Mouse (Mus musculus) frontal cortex, postnatal 10 days (tissue): ENCODE results near the gene Dtd1.

Source experiments
- DNase-seq, 2 experiments: peaks; one replicate each; pipeline ENCODE4 v3.0.0; 2022; ENCODE audit warnings: low spot score in 2 of 2, mixed read lengths in 1 of 2

The Dtd1 gene

DNA sequence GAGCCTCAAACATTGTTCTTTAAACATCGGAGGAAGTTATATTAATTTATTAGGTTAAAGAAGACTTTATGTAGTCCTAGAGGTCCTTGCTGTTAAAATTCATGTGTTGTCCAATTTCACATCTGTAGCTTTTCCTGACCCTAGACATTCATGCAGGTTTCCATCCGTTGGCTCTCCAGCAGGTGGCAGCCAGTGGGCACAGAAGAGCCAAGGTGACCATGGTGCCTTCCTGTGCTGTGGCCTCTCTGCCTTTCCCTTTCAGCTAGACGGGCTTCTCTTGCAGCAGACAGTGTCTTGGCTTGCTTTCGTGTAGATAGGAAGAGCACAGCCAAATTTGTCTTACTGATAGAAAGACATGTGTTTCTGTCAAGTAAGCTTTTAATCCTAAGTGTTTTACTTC is 39.0 kb downstream of the Dtd1 start:
- DNase-seq, result no peak

DNA sequence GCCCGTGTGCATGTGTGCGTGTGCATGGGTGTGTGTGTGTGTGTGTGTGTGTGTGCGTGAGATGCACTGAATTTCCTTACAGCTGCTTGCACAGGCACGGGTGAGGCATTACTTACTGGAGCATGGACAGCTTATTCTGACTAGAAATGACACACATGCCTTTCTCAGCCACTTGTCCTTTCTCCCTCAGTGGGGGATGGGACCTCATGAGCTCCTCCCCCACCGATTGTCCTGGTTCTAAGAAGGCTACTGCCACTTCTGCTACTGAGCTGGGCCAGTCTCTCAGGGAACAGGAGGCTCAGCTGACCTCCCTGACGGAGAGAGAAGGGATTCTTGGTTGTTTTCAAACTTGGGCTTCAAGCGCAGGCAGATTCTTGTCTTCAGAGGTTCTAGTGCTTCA is 40.4 kb downstream of the Dtd1 start:
- no peak for DNase-seq

DNA sequence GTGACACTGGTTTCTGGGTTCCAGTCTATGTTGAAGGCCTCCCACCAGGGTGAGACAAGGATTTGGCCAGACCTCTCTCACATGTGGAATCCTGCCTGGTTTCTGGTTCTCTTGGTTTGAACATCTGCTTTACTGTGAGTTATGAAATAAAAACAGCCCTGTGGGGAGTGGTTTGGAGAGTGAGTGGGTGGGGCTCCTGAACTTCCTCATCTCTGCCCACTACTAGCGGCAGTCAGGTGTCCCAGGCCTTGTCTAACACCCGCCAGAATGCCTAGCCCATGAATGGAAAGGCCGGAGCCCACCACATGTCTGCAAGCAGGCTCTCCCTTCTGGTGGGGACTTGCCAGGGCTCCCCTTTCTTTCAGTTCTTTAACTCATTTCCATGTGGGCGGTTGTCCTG is 42.3 kb downstream of the Dtd1 start:
- no peak for DNase-seq

DNA sequence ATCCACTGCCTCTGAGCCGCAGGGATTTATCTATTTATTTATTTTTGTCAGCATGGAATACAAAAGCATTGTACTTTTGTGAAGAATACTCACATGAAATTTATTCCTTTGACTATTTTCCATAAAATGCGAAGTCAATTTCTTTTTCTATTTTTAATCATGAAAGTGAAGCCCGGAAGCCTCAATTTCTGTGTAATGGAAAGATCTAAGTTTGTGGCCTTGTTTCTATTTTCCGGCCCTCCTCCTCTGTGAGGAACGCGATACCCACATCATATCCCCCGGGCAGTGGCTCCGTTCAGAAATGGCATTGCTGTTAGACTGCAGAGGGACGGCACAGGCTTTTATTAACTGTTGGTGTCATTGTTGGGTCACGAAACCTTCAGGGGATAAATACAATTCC is 46.7 kb downstream of the Dtd1 start:
- no peak for DNase-seq

DNA sequence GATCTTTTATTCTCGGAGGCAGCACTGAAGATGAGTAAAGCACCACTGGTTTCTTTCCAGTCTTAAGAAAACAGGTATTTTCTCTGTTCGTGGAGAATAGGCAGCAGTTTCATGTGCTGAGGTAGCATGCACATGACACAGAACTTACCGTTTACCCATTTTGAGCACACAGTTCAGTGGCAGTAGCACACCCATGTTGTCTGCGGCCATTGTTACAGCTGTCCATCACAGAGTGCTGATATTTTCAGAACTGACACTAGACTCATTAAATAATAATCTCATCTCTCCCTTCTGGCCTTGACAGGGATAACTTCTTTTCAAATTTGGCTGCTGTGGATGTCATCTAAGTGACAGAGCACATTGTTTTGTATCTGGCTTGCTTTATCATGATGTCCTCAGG is 47.5 kb downstream of the Dtd1 start:
- no peak for DNase-seq

DNA sequence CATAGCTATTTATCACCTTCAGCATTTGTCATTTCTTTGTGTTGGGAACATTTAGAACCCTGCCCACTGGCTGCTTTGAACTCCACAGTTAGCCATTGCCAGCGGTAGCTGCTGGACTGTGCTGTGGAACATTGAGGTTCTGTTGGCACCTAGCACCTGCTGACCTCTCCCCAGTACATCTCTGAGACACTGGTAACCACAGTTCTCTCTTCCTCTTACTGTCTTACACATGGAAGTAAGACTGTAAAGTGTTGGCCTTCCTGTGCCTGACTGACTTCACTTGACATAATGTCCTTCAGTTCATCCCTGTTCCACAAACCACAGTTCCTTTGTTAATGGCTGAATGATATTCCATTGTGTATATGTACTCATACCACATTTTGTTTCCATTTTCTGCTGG is 50.3 kb downstream of the Dtd1 start:
- no peak for DNase-seq

DNA sequence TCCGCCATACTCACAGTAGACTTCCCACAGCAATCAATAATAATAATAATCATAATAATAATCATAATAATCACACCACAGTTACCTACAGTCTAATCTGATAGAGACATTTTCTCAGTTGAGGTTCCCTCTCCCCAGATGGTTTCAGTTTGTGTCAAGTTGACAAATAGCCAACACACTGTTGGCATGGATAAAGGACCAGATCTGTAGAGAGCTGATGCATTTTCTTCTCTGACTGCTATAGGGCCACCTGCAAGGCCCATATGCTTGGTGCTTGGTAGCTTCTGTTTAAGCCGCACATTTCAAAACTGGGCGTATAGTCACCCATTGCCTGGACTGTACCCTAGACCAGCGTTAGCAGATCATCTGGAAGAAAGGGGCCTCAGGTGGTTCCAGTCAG is 53.1 kb downstream of the Dtd1 start:
- DNase-seq, result no peak

DNA sequence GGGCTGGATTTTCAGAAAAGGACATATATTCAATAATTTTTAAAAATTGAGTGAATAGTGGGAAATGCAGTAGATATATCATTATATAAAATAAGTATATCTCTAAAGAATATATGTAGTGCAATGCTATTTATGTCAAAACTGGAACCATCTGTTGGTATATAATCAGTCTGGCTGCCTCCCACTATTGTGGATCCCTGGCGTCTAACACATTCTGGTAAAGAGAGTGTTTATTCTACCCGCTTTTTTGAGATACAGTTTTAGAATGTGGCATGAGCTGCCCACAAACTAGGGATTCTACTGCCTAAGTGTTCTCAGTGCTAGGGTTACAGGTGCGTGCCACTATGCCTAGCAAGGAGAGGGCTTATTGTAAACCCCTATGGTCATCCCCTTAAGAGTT is 55.6 kb downstream of the Dtd1 start:
- no peak for DNase-seq

DNA sequence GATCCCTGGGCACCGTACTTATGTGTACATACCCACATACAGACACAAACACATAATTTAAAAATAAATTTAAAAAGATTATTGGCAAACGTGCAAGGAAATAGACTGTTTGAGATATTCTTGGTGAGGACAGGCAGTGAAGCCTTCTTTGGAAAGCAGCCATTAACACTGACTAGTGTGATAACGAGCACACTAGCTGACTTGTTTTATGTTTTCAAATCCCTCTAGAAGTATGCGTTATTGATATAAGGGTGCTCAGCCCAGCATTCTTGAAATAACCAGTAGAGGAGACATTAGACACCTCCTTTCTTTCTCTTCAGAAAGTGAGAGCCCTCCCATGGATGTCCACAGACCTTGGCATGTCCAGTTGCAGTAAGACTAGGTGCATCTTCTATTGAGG is 68.8 kb downstream of the Dtd1 start:
- no peak for DNase-seq

DNA sequence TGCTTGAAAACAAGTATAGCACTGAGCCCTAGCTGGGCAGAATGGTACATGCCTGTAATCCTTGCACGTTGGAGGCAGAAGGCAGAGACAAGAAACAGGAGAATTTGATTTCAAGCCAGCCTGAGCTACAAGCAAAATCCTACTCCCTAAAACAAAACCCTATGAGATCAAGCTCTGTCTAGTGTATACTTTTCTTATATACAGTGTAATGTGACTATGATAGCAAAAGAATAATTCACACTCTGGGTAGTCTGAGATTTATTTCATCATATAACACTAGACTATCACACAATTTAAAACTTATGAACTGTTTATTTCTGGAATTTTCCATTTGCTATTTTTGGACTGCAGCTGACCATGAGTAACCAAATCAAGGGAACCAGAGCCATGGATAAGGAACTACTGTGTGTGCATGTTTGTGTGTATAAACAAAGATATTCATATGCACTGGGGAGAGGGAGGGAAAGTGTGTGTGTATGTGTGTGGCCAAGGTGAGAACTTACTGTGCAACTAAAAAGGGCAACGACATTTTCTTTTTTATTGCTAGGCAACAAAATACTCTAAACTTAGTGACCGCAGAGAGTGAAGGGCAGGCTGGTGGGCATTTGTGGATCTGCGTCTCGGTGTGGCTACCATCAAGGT is 70.7 kb downstream of the Dtd1 start:
- DNase-seq, result no peak

DNA sequence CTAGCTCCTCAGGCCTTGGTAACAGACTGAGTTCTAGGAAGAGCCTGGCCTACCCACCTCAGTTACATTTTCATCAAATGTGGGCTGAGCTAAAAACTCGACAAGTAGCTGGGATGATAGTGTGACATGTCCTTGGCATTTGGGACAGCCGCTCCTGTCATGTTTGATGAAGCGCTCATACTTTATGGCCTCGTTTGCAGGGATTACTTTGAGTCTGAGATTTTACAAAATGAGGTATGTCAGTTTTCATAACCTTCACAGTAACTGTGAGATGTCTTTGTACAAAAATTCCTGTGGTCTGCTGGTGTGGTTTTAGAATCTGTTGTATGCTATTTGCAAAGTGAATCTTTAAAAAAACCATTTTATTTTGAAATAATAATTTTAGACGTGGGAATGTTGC is 72.7 kb downstream of the Dtd1 start:
- no peak for DNase-seq

DNA sequence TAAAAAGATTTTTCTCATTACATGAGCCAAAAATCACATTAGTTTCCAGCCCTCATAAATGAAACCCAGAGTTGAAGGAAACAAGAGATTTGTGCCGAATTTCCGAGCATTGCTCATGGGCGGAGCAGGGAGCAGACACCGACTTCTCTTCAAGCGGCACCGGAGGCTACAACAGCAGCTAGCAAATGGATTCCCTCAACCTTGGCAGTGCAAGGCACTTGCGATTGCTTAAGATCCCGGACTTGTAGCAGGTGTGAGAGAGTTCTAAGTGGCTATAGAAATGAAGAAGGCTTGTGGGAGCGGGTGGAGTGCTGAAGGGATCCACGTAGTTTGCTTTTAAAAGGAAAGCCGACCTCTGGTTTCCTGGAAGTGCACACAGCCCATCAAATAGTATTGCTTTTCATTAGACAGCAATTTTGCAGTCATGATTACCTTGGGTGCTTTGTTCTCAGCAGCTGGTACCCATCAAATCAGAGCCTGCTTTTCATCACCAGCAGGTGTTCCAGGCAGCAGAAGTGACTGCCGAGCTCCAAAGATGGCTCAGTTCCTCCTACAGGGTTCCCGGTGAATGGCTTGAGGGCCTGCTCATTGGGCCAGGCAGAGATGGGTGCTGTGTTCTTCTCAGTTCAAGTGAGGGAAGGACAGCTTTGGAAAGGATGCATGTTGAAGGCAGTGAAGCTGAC is 77.0 kb downstream of the Dtd1 start:
- DNase-seq, result no peak

DNA sequence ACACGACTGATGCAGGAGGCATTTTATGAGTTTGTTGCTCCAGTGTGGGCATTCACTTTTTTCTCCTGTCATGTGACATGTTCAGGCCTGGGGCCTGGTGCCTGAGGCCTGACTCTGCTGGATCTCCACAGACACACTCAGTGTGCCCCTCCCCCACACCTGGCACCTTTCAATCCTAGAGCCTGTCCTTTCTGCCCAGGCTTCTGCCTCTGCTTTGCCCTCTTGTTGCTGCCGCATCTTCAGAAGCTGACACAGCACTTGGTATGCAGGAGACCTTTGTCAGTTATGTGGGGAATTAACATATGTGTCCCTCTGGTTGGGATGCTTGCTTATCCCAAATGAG is 77.5 kb downstream of the Dtd1 start:
- no peak for DNase-seq

DNA sequence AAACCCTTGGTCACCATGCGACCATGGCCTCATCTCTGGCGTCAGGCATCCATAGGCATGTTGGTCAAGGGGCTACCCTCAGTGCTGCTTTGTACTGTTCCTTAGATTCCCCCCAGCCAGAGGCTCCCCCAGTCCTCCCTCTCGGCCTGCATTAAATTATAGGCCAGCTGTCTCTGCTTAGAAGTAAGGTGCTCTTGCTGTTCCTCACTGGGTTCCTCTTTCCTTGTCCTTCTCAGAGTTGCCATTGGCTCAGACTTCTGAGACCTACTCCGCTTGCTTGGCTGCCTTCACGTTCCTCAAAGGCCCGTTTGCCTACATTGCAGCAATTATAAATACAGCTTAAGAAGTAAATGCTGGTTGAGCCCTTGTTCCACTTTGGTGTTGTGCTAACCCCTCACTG is 79.1 kb downstream of the Dtd1 start:
- no peak for DNase-seq

DNA sequence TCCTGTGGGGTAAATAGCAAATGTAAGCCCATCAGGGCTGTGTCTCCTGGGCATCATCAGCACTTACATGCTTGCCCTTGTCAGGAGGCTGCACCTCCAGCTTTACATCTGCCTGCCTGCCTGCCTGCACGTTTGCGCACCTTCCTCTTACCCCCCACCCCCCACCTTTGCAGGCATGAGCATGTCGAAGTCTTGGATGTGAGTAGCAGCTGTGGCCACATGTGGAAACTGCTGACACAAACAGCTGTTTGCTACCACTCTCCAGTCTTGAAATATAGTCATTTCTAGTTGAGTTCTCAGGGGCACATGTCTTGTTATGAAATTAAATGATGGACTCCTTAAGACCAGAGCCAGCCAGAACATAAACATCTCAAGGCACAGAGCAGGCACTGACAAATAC is 79.7 kb downstream of the Dtd1 start:
- no peak for DNase-seq

DNA sequence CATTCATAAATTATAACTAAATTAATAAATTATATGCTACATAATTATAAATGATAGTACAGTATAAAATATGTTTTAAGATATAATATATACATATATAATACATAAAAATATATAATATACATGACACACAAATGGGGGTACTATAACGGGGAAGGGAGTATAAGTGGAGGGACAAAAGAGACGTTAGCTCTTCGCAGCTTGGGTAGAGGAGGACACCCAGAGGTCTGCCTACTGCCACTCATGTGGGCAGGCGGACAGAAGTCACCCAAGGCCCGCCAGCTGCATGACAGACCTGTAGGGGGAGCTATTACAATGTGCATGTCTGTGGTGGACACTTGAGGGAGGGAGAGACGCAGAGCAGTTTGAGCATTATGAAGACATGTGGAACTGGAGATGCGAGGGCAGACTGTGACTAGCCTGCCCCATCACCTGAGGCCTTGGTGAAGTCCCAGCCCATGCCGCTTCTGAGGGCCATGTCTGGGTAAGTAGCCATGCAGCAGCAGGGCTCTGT is 92.6 kb downstream of the Dtd1 start:
- DNase-seq, result no peak

DNA sequence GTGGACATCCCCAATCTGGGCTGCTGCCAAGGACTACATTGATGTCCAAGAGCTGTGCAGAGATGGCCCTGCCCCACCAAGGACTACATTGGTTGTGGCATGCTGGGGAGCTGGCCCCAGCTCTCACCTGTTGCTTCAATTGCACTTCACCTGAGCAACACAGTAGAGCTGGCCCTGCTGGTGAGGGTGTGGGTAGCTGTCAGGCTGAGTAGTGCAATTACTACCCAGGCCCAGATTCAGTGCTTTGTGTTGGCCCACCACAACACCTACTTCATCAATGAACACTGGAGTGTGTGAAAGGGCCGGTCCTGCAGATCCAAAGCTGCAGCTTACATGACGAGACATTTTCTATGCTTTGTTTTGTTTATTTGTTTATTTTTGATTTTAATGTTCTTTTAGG is 93.1 kb downstream of the Dtd1 start:
- no peak for DNase-seq

DNA sequence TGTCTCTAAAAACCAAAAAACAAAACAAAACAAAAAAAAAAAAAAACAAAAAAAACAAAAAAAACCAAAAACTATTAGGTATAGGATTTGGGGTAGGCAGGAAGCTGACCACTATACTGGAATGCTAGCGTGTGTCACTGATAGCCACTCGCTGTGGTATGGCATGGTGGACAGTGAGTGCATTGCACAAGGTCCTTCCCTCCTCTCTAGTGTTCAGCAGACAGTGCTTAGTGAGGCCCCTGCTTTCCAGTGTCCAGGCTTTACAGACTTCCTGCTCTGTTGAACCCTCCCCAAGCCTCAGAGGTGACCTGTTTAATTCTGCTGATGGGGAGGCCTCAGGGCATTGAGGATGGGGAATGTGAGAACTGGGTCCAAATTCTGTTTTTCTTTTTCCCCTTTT is 95.2 kb downstream of the Dtd1 start:
- DNase-seq, result no peak

DNA sequence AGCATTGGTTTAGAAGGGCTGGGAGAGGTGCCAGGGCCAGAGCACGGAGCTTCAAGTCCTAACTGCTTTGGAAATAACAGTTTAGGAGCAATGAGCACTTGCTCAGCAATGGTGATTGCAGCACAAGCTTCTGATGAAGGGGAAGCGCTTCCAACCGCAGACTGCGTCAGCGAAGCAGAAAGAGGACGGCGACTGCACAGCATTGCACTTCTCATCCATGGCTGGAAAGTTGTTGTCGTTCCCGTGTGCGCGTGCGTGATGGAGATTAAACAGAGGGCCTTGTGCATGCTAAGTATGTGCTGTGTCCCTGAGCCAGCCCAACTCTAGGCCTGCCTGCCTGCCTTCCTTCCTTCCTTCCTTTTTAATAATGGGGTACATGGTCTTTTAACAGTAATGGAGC is 98.3 kb downstream of the Dtd1 start:
- no peak for DNase-seq

DNA sequence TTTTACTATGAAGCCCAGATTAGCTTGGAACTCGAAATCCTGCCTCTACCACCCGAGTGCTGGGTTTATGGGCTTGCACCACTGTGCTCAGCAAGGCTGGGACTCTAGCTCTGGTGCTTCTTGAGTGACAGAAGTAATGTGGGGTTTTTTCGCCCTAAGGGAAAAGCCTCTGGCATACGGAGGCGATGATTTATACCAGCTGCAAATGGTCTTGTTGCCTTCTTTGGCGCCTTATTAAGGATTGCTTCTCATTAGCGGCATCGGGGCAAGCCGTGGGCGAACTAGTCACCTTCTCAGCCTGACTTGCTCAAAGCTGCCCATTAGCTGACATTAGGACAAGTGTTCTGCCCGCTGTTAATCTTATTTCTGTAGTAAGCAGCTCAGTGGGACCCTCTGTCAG is 100.9 kb downstream of the Dtd1 start:
- DNase-seq, result no peak

DNA sequence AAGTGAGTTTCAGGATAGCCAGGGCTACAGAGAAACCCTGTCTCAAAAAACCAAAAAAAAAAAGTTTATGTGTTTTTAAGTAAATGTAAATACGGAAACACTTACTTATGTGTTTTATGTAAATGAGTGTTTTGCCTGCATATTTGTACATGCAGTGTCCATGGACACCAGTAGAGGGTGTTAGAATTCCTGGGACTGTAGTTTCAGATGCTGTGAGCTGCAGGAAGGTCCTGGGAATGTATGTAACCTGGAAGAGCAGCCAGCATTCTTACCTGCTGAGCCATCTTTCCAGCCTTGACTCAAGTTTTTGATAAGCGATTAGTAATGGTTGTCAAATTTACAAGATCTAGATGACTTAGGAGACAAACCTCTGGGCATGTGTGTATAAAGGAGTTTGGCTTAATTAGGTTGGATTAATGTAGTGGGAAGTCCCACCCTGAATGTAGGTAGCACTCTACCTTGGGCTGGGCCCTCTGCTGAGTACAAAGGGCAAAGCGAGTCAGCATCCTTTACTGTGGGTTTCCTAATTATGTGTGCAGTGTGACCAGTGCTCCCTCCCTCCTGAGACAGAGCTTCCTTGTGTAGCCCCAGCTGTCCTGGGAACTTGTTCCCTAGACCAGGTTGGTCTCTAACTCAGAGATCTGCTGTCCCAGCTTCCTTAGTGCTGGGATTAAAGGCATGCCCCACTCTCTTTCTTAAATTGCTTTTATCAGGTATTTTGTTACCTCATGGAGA is 101.9 kb downstream of the Dtd1 start:
- no peak for DNase-seq

DNA sequence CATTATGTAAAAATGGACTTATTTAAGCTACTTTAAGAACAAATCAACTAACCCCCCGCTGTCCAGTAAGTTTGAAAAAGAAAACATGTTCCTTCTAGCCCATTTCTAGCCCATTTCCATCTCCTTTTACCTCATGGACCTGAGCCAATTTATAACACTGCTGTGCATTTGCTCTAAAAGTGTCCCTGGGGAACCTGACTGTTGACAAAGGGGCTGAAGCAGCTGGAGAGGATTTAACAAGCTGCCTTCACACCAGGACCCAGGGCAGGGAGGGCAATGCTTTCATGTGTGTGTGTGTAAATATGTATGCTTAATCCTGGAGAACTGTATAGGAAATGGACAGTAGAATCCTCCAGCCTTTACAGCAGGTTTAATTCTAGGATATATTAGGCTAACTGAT is 109.6 kb downstream of the Dtd1 start:
- DNase-seq, result no peak

DNA sequence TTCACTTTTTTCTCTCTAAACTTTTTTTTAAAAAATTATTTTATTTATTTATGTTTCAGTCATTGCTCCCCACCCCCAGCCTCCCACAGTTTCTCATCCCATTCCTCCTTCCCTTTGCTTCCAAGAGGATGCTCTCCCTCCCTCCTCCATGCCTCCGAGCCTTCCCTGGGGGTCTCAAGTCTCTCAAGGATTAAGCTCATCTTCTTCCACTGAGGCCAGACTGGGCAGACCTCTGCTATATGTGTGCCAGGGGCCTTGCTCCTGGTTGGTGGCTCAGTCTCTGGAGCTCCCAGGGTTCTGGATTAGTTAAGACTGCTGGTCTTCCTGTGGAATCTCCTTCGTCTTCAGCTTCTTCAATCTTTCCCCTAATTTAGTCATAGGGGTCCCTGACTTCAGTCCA is 110.0 kb downstream of the Dtd1 start:
- no peak for DNase-seq
